Mouse (Mus musculus) ovary, postnatal 36 days (tissue): ENCODE data around the gene Btbd19.

Experiments
- DNase-seq: peaks from one replicate; pipeline ENCODE4 v3.0.0; 2022; ENCODE audit warnings: low spot score, mixed read lengths

The Btbd19 gene

GRCm38 (mm10) chr4:117110985-117111384 lies 14.5 kb downstream of the Btbd19 start:
- DNase-seq, result no peak

GRCm38 (mm10) chr4:117110249-117110648 lies 15.3 kb downstream of the Btbd19 start:
- no peak for DNase-seq

GRCm38 (mm10) chr4:117109330-117109729 lies 16.2 kb downstream of the Btbd19 start:
- DNase-seq, result no peak

- no peak for DNase-seq
These were observed 17.0 kb downstream of the Btbd19 start for GRCm38 (mm10) chr4:117108524-117108849.

- no peak for DNase-seq
These were observed 17.6 kb downstream of the Btbd19 start for GRCm38 (mm10) chr4:117107813-117108523.

GRCm38 (mm10) chr4:117105127-117105526 lies 20.4 kb downstream of the Btbd19 start:
- DNase-seq, result no peak

GRCm38 (mm10) chr4:117104672-117105071 lies 20.9 kb downstream of the Btbd19 start:
- DNase-seq, result no peak

GRCm38 (mm10) chr4:117101218-117101617 lies 24.3 kb downstream of the Btbd19 start:
- no peak for DNase-seq

- DNase-seq, result no peak
These were observed 25.5 kb downstream of the Btbd19 start for GRCm38 (mm10) chr4:117100036-117100435.

GRCm38 (mm10) chr4:117098764-117099036 lies 26.8 kb downstream of the Btbd19 start:
- no peak for DNase-seq

- DNase-seq, result no peak
These were observed 27.4 kb downstream of the Btbd19 start for GRCm38 (mm10) chr4:117097969-117098763.

- DNase-seq, result no peak
These were observed 28.9 kb downstream of the Btbd19 start for GRCm38 (mm10) chr4:117096666-117097065.

- DNase-seq, result peak; percentile 77
These were observed 29.7 kb downstream of the Btbd19 start, which contains the start of gene Ptch2 for GRCm38 (mm10) chr4:117095551-117096452. Gene Ptch2 (plus strand): TSS chr4:117096075.

- DNase-seq, result no peak
These were observed 30.7 kb downstream of the Btbd19 start for GRCm38 (mm10) chr4:117094626-117095361.

GRCm38 (mm10) chr4:117090586-117090985 lies 34.9 kb downstream of the Btbd19 start:
- DNase-seq, result no peak

GRCm38 (mm10) chr4:117087948-117088640 lies 37.4 kb downstream of the Btbd19 start:
- DNase-seq, result no peak

- no peak for DNase-seq
These were observed 54.3 kb downstream of the Btbd19 start for GRCm38 (mm10) chr4:117071183-117071582.

GRCm38 (mm10) chr4:117070624-117071023 lies 54.9 kb downstream of the Btbd19 start:
- DNase-seq, result no peak

GRCm38 (mm10) chr4:117069647-117070046 lies 55.9 kb downstream of the Btbd19 start:
- no peak for DNase-seq
